Mouse (Mus musculus) heart, embryonic 10.5 days (tissue): ENCODE data around the gene Ciart. TPM values are rescaled to one million over a fixed set of nuclear protein-coding genes. Genes with fewer than 3 reads are reported as not detected.

Source experiments
- DNase-seq: peaks from one replicate; pipeline ENCODE4 v3.0.0-alpha.2; 2017; ENCODE audit warnings: low spot score
- H3K27ac ChIP-seq: fragments of 300-500 bp; sonication (generic); 2 replicates; pipeline ENCODE4 v1.5.1; 2016; ENCODE audit warnings: mild to moderate bottlenecking
- H3K27me3 ChIP-seq: fragments of 300-500 bp; sonication (generic); 2 replicates; pipeline ENCODE4 v1.6.1; 2016; ENCODE audit warnings: mild to moderate bottlenecking; ENCODE audit not compliant: poor library complexity, insufficient read depth, severe bottlenecking
- H3K36me3 ChIP-seq: fragments of 300-500 bp; sonication (generic); 2 replicates; pipeline ENCODE4 v1.6.1; 2016; ENCODE audit warnings: mild to moderate bottlenecking, moderate library complexity
- H3K4me1 ChIP-seq: fragments of 300-500 bp; sonication (generic); 2 replicates; pipeline ENCODE4 v1.6.1; 2016; ENCODE audit warnings: mild to moderate bottlenecking
- H3K4me3 ChIP-seq: fragments of 300-500 bp; sonication (generic); 2 replicates; pipeline ENCODE4 v1.5.1; 2016; ENCODE audit warnings: mild to moderate bottlenecking, moderate library complexity
- H3K9me3 ChIP-seq: fragments of 300-500 bp; sonication (generic); 2 replicates; pipeline ENCODE4 v1.6.1; 2016; ENCODE audit warnings: mild to moderate bottlenecking, moderate library complexity
- WGBS: fragments of 180-500 bp; shearing (Covaris S2); methylation state at CpG from one replicate; pipeline ENCODE4 v1.1.7; 2016; 5-methylcytosine and 5-hydroxymethylcytosine counted together
- polyA plus RNA-seq: library from polyadenylated mRNA; unstranded; fragments of >200 nt; fragmentation: Nextera tagmentation; extraction: Ambion mirVana; gene quantifications from 2 replicates; pipeline ENCODE4 v1.2.1, GENCODE M21; 2016

The Ciart gene
- polyA plus RNA-seq, 1 experiment from 2014 or later, result 10.7 TPM

GRCm38 (mm10) chr3:95851317-95851716, 30.7 kb downstream of the Ciart start:
- no peak overlapping the region for H3K4me3 ChIP-seq
- DNase-seq, result no peak
- H3K9me3 ChIP-seq, result no peaks in the 10 kb centered on the region
- peaks cover 8% of the 10 kb centered on the region for H3K4me1 ChIP-seq
- peaks cover 73% of the 10 kb centered on the region for H3K36me3 ChIP-seq
- H3K27ac ChIP-seq, result no peak overlapping the region
- no peaks in the 10 kb centered on the region for H3K27me3 ChIP-seq
- 88% methylated on average over 8 of the region's 8 CpGs for WGBS

- 44% methylated on average over 4 of the region's 4 CpGs for WGBS
- DNase-seq, result no peak
- Histone ChIP-seq H3K27me3 (no peaks in the 10 kb centered on the region), H3K27ac (no peak overlapping the region; the same call in 1 of the 2 replicates), H3K9me3 (no peaks in the 10 kb centered on the region), H3K4me3 (no peak overlapping the region), H3K4me1 (peaks cover 8% of the 10 kb centered on the region), H3K36me3 (peaks cover 80% of the 10 kb centered on the region)
These were observed 31.4 kb downstream of the Ciart start for GRCm38 (mm10) chr3:95850611-95851010.

- 87% methylated on average over 3 of the region's 3 CpGs for WGBS
- no peaks in the 10 kb centered on the region for H3K4me1 ChIP-seq
- no peak for DNase-seq
- no peaks in the 10 kb centered on the region for H3K27me3 ChIP-seq
- peaks cover 95% of the 10 kb centered on the region for H3K36me3 ChIP-seq
- no peaks in the 10 kb centered on the region for H3K9me3 ChIP-seq
- no peak overlapping the region for H3K4me3 ChIP-seq
- H3K27ac ChIP-seq, result no peak overlapping the region
These were observed 39.4 kb downstream of the Ciart start for GRCm38 (mm10) chr3:95842503-95843214.

- DNase-seq, result no peak
These were observed 42.8 kb downstream of the Ciart start for GRCm38 (mm10) chr3:95839250-95839649.

GRCm38 (mm10) chr3:95829053-95829452, 53.0 kb downstream of the Ciart start:
- Histone ChIP-seq H3K36me3 (peaks cover 66% of the 10 kb centered on the region), H3K9me3 (no peaks in the 10 kb centered on the region), H3K27me3 (no peaks in the 10 kb centered on the region), H3K4me3 (no peak overlapping the region), H3K4me1 (no peaks in the 10 kb centered on the region), H3K27ac (no peak overlapping the region)
- 97% methylated on average over 4 of the region's 4 CpGs for WGBS
- no peak for DNase-seq

More at GRCm38 (mm10) chr3:95839250-95839649, 42.8 kb downstream of the Ciart start:
- no peak overlapping the region for H3K4me3 ChIP-seq
- H3K4me1 ChIP-seq, result no peaks in the 10 kb centered on the region
- no peaks in the 10 kb centered on the region for H3K27me3 ChIP-seq
- H3K9me3 ChIP-seq, result no peaks in the 10 kb centered on the region
- H3K27ac ChIP-seq, result no peak overlapping the region
- WGBS, result 84% methylated on average over 2 of the region's 2 CpGs
- H3K36me3 ChIP-seq, result peaks cover 92% of the 10 kb centered on the region

Other genes starting within 250 kb of the Ciart start
- gene Mcl1, start 223.5 kb downstream of the Ciart start, polyA plus RNA-seq, result 37.7 and 50.2 TPM in 2 replicates
- 4.2 and 5.7 TPM in 2 replicates for gene Adamtsl4, start 194.3 kb downstream of the Ciart start, polyA plus RNA-seq
- gene Ecm1, start 142.7 kb downstream of the Ciart start, polyA plus RNA-seq, result 76.8 and 109 TPM in 2 replicates
- gene Tars2, start 122.0 kb downstream of the Ciart start, polyA plus RNA-seq, result 61.9 and 62.6 TPM in 2 replicates
- 22.7 and 23.5 TPM in 2 replicates for gene Rprd2, start 63.4 kb downstream of the Ciart start, polyA plus RNA-seq
- 40.4 and 55.1 TPM in 2 replicates for gene Prpf3, start 26.4 kb downstream of the Ciart start, polyA plus RNA-seq
- gene Mrps21, start 10.7 kb downstream of the Ciart start, polyA plus RNA-seq, result 380 and 402 TPM in 2 replicates
- 18.5 and 26.4 TPM in 2 replicates for gene BC028528, start 9.8 kb upstream of the Ciart start, polyA plus RNA-seq
- 30.4 and 39.4 TPM in 2 replicates for gene Aph1a, start 11.7 kb upstream of the Ciart start, polyA plus RNA-seq
- gene Car14, start 22.4 kb upstream of the Ciart start, polyA plus RNA-seq, result 47.2 and 68.0 TPM in 2 replicates
- 209 and 212 TPM in 2 replicates for gene Anp32e, start 47.0 kb upstream of the Ciart start, polyA plus RNA-seq
- gene Plekho1, start 113.8 kb upstream of the Ciart start, polyA plus RNA-seq, result 75.1 and 88.2 TPM in 2 replicates
- 26.1 and 30.6 TPM in 2 replicates for gene Vps45, start 176.2 kb upstream of the Ciart start, polyA plus RNA-seq
- 15.2 and 16.1 TPM in 2 replicates for gene Otud7b, start 222.3 kb upstream of the Ciart start, polyA plus RNA-seq